Mouse (Mus musculus): ENCODE results near the gene Pakap.

GRCm38 (mm10) chr4:57666101-57666500 lies 98.1 kb downstream of the Pakap start:
- TF ChIP-seq CTCF (IDR thresholded peaks at IDR 0.05; ENCODE audit: extremely low read depth, insufficient read length, insufficient replicate concordance, low read depth, low read length): no peak
- no peak for TF ChIP-seq POLR2A (IDR thresholded peaks at IDR 0.05; ENCODE audit: low read depth, low read length)

Measured in small intestine, adult 2 months (tissue).